Mouse (Mus musculus) CD4-positive helper T cell, adult 2 months (primary cell): ENCODE results near the gene Plpp6.
A peak's percentile ranks its signal among the peaks of the same experiment; 100 is the strongest.
"Not testable (repeated sequence)": the region's sequence is repeated elsewhere in the genome, so short reads cannot be mapped to it uniquely, and the experiment has no call there.

ENCODE experiments used
- DNase-seq: peaks from one replicate; pipeline ENCODE4 v3.0.0-alpha.2; 2012; ENCODE audit warnings: low read depth, missing footprints, low spot score

Plpp6 gene

GRCm38 (mm10) chr19:28982617-28983016 is 18.9 kb downstream of the Plpp6 start:
- no peak for DNase-seq

DNA sequence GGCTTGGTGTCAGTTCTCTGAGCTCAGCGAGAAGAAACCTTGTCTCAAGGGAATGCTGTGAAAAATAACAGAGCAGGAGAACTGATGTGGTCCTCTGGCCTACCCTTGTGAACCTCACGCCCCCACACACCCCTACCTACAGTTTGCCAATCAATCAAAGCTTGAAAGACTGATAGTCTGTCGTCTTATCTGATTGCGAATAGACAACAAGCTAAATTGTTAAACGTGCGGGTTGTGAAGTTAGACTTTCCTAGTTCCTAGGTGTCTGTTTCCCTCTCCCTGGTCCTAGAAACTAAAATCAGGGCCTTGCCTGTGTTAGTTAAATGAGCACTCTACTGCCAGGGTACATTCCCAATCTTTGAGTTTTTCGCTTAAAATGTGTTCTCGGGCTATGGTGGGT is 25.8 kb downstream of the Plpp6 start:
- DNase-seq, result peak; percentile 16

GRCm38 (mm10) chr19:28990194-28990589 is 26.4 kb downstream of the Plpp6 start, which contains the start of gene Cdc37l1:
Gene Cdc37l1 (plus strand): TSS chr19:28990352.
- peak; percentile 93 for DNase-seq

- DNase-seq, result peak; percentile 69
Observed at GRCm38 (mm10) chr19:28990590-28991221, 27.0 kb downstream of the Plpp6 start.

GRCm38 (mm10) chr19:28991391-28991790 is 27.6 kb downstream of the Plpp6 start:
- peak; percentile 17 for DNase-seq

DNA sequence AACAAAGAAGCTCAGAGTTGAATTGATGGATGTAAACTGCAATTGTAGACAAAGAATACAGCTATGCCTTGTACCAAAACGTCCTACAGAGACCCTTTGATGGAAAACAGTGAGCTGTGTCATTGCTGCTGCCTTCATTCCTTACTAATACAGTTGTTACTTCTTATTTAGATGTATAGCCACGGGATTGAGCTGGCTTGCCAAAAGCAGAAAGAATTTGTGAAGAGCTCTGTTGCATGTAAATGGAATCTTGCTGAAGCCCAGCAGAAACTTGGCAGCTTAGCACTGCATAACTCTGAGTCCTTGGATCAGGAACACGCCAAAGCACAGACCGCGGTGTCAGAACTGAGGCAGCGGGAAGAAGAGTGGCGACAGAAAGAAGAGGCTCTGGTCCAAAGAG is 31.1 kb downstream of the Plpp6 start:
- no peak for DNase-seq

- no peak for DNase-seq
Observed at GRCm38 (mm10) chr19:28995366-28995765, 31.6 kb downstream of the Plpp6 start.

GRCm38 (mm10) chr19:28997976-28998630 is 34.4 kb downstream of the Plpp6 start:
- DNase-seq, result no peak

GRCm38 (mm10) chr19:29000321-29000720 is 36.6 kb downstream of the Plpp6 start:
- not testable (repeated sequence) for DNase-seq

DNA sequence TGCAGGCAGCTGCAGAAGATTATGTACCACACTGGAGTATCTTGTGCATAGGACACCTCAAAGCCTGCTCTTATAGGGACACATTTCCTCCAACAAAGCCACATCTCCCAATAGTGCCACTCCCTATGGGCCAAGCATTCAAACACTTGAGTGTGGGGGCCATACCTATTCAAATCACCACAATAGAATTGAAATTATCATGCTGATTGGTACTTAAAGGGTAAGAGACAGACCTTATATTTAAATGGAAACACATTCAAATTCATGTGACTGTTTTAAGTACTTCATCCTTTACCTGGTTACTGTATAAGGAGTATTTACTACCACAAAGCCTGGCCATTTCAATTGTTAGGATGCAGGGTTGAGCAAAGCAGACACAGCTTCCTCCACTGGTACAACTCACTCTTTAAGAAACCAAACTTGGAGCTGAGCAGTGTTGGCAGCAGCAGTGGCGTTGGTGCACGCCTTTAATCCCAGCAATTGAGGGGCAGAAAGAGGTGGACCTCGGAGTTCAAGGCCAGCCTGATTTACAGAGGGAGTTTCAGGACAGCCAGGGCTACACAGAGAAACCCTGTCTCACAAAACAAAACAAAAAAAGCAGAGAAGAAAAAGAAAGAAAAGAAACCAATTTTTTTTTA is 44.4 kb downstream of the Plpp6 start:
- DNase-seq, result no peak

DNA sequence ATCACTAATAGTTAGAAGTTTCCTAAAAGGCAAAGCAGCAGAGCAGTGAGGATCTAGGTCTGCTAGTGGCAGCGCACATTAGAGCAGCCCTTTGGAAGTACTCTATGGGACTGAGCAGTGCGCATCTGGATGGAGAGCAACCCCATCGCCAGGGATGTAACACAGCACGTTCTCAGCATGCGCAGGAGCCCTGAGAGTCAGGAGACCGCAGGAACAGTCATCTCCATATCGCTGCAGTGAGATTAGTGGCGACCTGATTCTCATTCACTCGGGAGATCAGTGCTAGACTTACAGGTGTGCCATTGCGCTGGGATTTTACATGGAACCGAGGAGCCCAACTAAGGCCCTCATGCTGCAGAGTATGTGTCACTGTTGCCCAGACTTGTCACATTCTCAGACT is 45.3 kb downstream of the Plpp6 start:
- no peak for DNase-seq

DNA sequence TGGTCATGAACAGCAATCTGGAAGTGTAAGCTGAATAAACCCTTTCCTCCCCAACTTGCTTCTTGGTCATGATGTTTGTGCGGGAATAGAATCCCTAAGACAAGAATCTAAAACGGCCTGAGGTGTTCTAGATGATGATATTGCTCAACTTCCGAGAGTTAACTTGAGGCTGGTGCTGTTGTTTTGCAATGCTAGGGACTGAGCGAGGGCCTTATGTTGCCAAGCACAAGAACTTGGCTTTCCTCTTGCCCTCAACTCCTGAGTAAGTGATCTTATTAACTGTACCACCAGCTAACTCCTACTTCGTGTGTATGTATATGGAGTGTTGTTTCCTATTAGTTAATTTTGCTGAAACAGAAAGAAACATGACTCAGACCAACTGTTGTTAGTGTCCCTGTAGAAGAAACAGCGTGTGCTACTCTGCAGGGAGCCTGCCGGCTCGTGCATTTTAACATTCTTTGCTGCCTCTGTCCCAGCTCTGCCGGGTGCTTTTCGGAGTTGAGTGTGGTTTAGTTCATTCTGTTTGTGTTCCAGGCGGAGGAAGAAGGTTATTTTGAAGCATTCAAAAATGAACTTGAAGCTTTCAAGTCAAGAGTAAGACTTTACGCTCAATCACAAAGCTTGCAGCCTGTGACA is 47.7 kb downstream of the Plpp6 start:
- no peak for DNase-seq

GRCm38 (mm10) chr19:29014466-29015055 is 50.8 kb downstream of the Plpp6 start:
- DNase-seq, result no peak

GRCm38 (mm10) chr19:29015410-29016203 is 51.9 kb downstream of the Plpp6 start:
- no peak for DNase-seq

- DNase-seq, result no peak
Observed at GRCm38 (mm10) chr19:29016204-29016765, 52.5 kb downstream of the Plpp6 start.
